Mouse (Mus musculus) CH12.LX (cell line): Measurements from ENCODE around the gene Rd3l. TPM values are rescaled to one million over a fixed set of nuclear protein-coding genes. Genes with fewer than 3 reads are reported as not detected.

Source experiments
- DNase-seq: peaks from one replicate; pipeline ENCODE4 v3.0.0-alpha.2; 2013; ENCODE audit errors: extremely low read depth
- H3K27ac ChIP-seq: 2 replicates; pipeline ENCODE4 v1.5.1; 2012; ENCODE audit warnings: low read depth, mild to moderate bottlenecking, control low read depth, moderate library complexity; ENCODE audit not compliant: insufficient read depth
- H3K27me3 ChIP-seq: replicated peaks from 2 replicates; pipeline ENCODE3; 2012; ENCODE audit warnings: inconsistent platforms
- H3K36me3 ChIP-seq, 2 experiments: replicated peaks in 1 of 2; 2 replicates each; pipeline versions ENCODE3 to v1.6.1; 2012; ENCODE audit warnings: inconsistent platforms in 1 of 2, low read length in 1 of 2, mild to moderate bottlenecking in 1 of 2, mixed read lengths in 1 of 2, moderate library complexity in 1 of 2; ENCODE audit not compliant: control insufficient read depth in 1 of 2, insufficient read depth in 1 of 2
- H3K4me1 ChIP-seq, 2 experiments: 2 replicates each; pipeline ENCODE4 v1.6.1; 2012; ENCODE audit warnings: inconsistent platforms in 1 of 2, moderate library complexity in 1 of 2; ENCODE audit not compliant: insufficient read depth in 2 of 2, control insufficient read depth in 1 of 2
- H3K4me2 ChIP-seq: 2 replicates; pipeline ENCODE4 v1.6.1; 2012; ENCODE audit warnings: low read depth, mild to moderate bottlenecking, control low read depth; ENCODE audit not compliant: poor library complexity, insufficient read depth, severe bottlenecking
- H3K4me3 ChIP-seq, 3 experiments: fragments of 150-350 bp in 1 of 3; sonication (generic) in 1 of 3; replicated peaks in 1 of 3; 2 replicates each; pipeline versions ENCODE3 to v1.5.1; 2011 to 2012; ENCODE audit warnings: low read depth in 2 of 3, low read length in 2 of 3, mild to moderate bottlenecking in 2 of 3, moderate library complexity in 2 of 3, control low read depth in 1 of 3, improper control_type of control experiment in 1 of 3, inconsistent platforms in 1 of 3, mixed read lengths in 1 of 3; ENCODE audit not compliant: poor library complexity in 1 of 3
- H3K79me2 ChIP-seq: replicated peaks from 2 replicates; pipeline ENCODE4 v1.6.1; 2012; ENCODE audit warnings: mild to moderate bottlenecking, moderate library complexity; ENCODE audit not compliant: control insufficient read depth, poor library complexity, insufficient read depth, severe bottlenecking; ENCODE audit errors: extremely low read depth
- H3K9ac ChIP-seq: 2 replicates; pipeline ENCODE4 v1.6.1; 2012; ENCODE audit warnings: low read depth, mild to moderate bottlenecking, control low read depth, moderate library complexity; ENCODE audit not compliant: insufficient read depth
- H3K9me3 ChIP-seq: replicated peaks from 2 replicates; pipeline ENCODE3; 2012; ENCODE audit warnings: low read length, inconsistent platforms, mixed read lengths
- CHD2 ChIP-seq: IDR thresholded peaks from 2 replicates; pipeline ENCODE4 v1.6.1; 2011; ENCODE audit warnings: low read length, improper control_type of control experiment
- CTCF ChIP-seq, 2 experiments: IDR thresholded peaks in 1 of 2; conservative IDR thresholded peaks in 1 of 2; 2 replicates each; pipeline ENCODE4 v1.5.1; 2011 to 2012; ENCODE audit warnings: low read depth in 2 of 2, low read length in 2 of 2, improper control_type of control experiment in 1 of 2, inconsistent platforms in 1 of 2, mild to moderate bottlenecking in 1 of 2, moderate library complexity in 1 of 2
- EP300 ChIP-seq: IDR thresholded peaks from 2 replicates; pipeline ENCODE4 v1.6.1; 2011; ENCODE audit warnings: low read length, improper control_type of control experiment
- HCFC1 ChIP-seq: IDR thresholded peaks from 2 replicates; pipeline ENCODE4 v1.6.1; 2012; ENCODE audit warnings: low read depth, mild to moderate bottlenecking, inconsistent platforms, low read length, improper control_type of control experiment
- MAX ChIP-seq: IDR thresholded peaks from 2 replicates; pipeline ENCODE4 v1.6.1; 2011; ENCODE audit warnings: low read length, improper control_type of control experiment
- MYC ChIP-seq: IDR thresholded peaks from 2 replicates; pipeline ENCODE4 v1.6.1; 2011; ENCODE audit warnings: low read depth, mild to moderate bottlenecking, improper control_type of control experiment, low read length
- PAX5 ChIP-seq: IDR thresholded peaks from 2 replicates; pipeline ENCODE4 v1.6.1; 2012; ENCODE audit warnings: low read length, inconsistent platforms, mixed read lengths
- RAD21 ChIP-seq: IDR thresholded peaks from 2 replicates; pipeline ENCODE4 v1.6.1; 2011; ENCODE audit warnings: low read depth, mild to moderate bottlenecking, low read length, improper control_type of control experiment, moderate library complexity
- RCOR1 ChIP-seq: conservative IDR thresholded peaks from 2 replicates; pipeline ENCODE4 v1.6.1; 2012; ENCODE audit warnings: low read depth, mild to moderate bottlenecking, inconsistent platforms, low read length, improper control_type of control experiment
- SIN3A ChIP-seq: IDR thresholded peaks from 2 replicates; pipeline ENCODE4 v1.6.1; 2012; ENCODE audit warnings: low read length, improper control_type of control experiment, inconsistent platforms
- SMC3 ChIP-seq: IDR thresholded peaks from 2 replicates; pipeline ENCODE4 v1.6.1; 2011; ENCODE audit warnings: low read depth, low read length, improper control_type of control experiment
- USF1 ChIP-seq: IDR thresholded peaks from 2 replicates; pipeline ENCODE4 v1.6.1; 2014; ENCODE audit warnings: low read depth, mild to moderate bottlenecking, inconsistent platforms, low read length, improper control_type of control experiment
- ZC3H11A ChIP-seq: IDR thresholded peaks from 2 replicates; pipeline ENCODE4 v1.6.1; 2012; ENCODE audit warnings: low read depth, mild to moderate bottlenecking, inconsistent platforms, low read length, improper control_type of control experiment
- ZMIZ1 ChIP-seq: IDR thresholded peaks from 2 replicates; pipeline ENCODE4 v1.6.1; 2012; ENCODE audit warnings: low read depth, mild to moderate bottlenecking, inconsistent platforms, low read length, improper control_type of control experiment
- dilution Hi-C: fragments of 300-500 bp; cut with MboI; formaldehyde crosslinking; loops from 2 replicates; pipeline ENCODE4 v1.14.3; 2020; ENCODE audit warnings: low sequenced_read_pairs; ENCODE audit not compliant: extremely low pct_unique_long_range_greater_than_20kb, extremely low pct_ligation_motif_present
- in situ Hi-C: fragments of 300-500 bp; cut with MboI; formaldehyde crosslinking; loops from 3 replicates; pipeline ENCODE4 v1.14.3; 2019; ENCODE audit warnings: low sequenced_read_pairs, low pct_ligation_motif_present, low pct_unique_long_range_greater_than_20kb, mixed read lengths
- polyA plus RNA-seq: library from polyadenylated mRNA; unstranded; fragments of >175 nt; gene quantifications from 2 replicates; pipeline ENCODE4 v1.2.1, GENCODE M21; 2012; ENCODE audit warnings: low read depth; ENCODE audit not compliant: insufficient read length
- total RNA-seq, 2 experiments: library from RNA; depleted of rRNA; stranded (reverse); fragments of 300-350 nt in 1 of 2; fragments of >200 nt in 1 of 2; gene quantifications; 2 replicates each; pipeline ENCODE4 v1.2.3; 2012 to 2014

The Rd3l gene
- total and polyA plus RNA-seq, 3 experiments: not detected

DNA sequence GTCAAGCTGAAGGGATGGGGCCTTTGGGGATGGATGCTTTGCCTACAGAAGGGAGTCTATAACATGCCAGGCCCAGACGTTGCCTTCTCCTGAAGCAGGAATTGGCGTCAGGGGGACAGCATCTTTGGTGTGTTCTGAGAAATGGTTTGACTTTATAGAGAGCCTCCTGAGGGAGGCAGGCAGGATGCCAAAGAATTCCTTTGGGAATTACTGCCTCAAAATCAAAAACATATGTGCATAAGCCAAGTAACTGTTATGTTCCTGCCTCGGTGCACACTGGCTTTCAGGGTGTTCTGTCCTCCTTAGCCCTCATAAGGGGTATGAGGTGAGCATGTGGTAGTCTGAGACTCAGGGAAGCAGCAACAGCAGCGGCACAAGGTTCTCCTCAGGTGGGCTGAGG, 35.2 kb upstream of the Rd3l start:
- no peaks in the 10 kb centered on the region for H3K36me3 ChIP-seq
- dilution Hi-C loops (no loop called here), in situ Hi-C loops (no loop called here)
- H3K9me3 ChIP-seq: peaks cover 23% of the 10 kb centered on the region
- no peak overlapping the region for H3K27ac ChIP-seq
- DNase-seq: no peak
- no peak overlapping the region for H3K4me3 ChIP-seq
- peaks cover 42% of the 10 kb centered on the region for H3K27me3 ChIP-seq
- no peaks in the 10 kb centered on the region for H3K79me2 ChIP-seq
- no peak overlapping the region for H3K9ac ChIP-seq
- no peak overlapping the region for H3K4me2 ChIP-seq
- no peaks in the 10 kb centered on the region for H3K4me1 ChIP-seq
- TF ChIP-seq MYC (no peak), RAD21 (no peak), MAX (no peak)

DNA sequence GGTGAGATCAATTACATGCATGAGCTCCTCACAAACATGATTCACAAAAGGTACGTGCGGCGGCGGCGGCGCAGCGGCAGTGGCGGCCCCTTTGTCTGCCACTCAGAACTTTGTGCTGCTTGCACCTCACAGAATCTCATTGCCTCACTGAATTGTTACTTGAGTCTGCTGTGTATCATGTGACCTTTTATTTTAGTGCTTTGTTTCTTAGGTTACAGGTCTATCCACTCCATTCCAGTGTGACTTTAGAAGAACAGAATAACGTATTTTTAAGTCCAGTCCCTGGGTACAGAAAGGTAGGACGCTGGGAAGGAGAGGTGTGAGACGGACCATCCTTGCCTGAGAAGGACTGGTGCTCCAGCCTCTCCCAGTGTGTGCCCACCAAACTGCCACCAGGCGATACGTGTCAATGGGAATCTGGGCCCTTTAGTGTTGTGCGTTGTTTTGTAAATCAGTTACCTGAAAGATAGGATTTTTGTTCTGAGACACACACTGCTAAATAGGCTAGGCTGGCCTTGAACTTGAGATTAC, 32.2 kb upstream of the Rd3l start:
- dilution Hi-C loops: no loop called here
- Histone ChIP-seq H3K36me3 (no peaks in the 10 kb centered on the region), H3K4me1 (no peaks in the 10 kb centered on the region), H3K4me2 (no peak overlapping the region), H3K27me3 (peaks cover 51% of the 10 kb centered on the region), H3K9ac (no peak overlapping the region), H3K79me2 (no peaks in the 10 kb centered on the region), H3K9me3 (peaks cover 24% of the 10 kb centered on the region), H3K27ac (no peak overlapping the region), H3K4me3 (no peak overlapping the region)
- in situ Hi-C loops: no loop called here
- TF ChIP-seq HCFC1 (no peak), RAD21 (no peak), MAX (no peak), EP300 (no peak), CTCF (conservative IDR thresholded peaks at IDR 0.05 in 1 of 2, IDR thresholded peaks at IDR 0.05 in 1 of 2; ENCODE audit: low read depth in 2 of 2, low read length in 2 of 2) (no peak), USF1 (no peak), CHD2 (no peak)
- no peak for DNase-seq

DNA sequence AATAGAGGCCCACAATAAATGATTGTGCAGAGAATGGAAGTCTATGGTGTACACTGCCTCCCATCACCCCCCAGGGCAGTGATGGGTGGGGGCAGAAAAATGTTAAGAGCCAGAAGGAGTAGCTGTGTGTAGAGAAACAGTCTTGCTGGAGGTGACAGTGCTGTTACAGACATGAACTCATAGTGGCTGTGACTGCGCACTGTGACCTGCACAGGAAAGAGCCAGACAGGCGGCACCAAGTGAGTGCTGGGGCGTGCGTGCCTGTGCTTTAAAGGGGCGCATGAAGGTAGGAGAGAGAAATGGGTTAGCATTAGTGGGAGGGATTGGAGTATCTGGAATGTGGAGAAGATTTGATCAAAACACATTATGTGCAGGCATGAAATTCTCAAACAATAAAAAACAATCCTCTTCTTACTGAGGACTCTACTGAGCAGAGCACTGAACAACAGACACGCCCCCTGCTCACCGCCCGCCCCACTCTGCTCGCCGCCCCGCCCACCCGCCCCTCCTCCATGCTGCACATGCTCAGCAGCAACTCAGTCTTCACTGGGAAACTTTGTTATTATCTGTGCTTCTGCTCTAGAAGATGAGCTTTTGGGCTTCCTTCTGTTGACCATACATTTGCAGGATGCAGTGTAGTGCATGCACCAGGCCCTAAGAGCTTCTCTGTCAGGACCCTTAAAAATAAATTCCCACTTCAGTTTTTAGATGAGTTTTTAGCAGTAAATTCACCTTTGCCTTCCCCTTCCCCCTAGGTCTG, 31.6 kb upstream of the Rd3l start:
- H3K36me3 ChIP-seq: no peaks in the 10 kb centered on the region
- dilution Hi-C loops: no loop called here

More for the DNA sequence above, 31.6 kb upstream of the Rd3l start:
- in situ Hi-C loops: no loop called here
- no peak for DNase-seq
- Histone ChIP-seq H3K27me3 (peaks cover 57% of the 10 kb centered on the region), H3K79me2 (no peaks in the 10 kb centered on the region), H3K9me3 (peaks cover 24% of the 10 kb centered on the region), H3K9ac (no peak overlapping the region), H3K4me3 (no peak overlapping the region), H3K4me2 (no peak overlapping the region), H3K27ac (no peak overlapping the region), H3K4me1 (no peaks in the 10 kb centered on the region)
- TF ChIP-seq MYC (no peak), RCOR1 (no peak), ZMIZ1 (no peak), SMC3 (no peak), CHD2 (no peak), PAX5 (no peak), ZC3H11A (no peak), SIN3A (no peak)
